Mouse (Mus musculus) megakaryocyte, embryonic 14.5 days (primary cell): ENCODE results near the gene Zfyve19. TPM values are rescaled to one million over a fixed set of nuclear protein-coding genes. Genes with fewer than 3 reads are reported as not detected.

Experiments
- H3K27me3 ChIP-seq: replicated peaks from 2 replicates; pipeline ENCODE3; 2012; ENCODE audit warnings: inconsistent platforms
- H3K36me3 ChIP-seq: replicated peaks from 2 replicates; pipeline ENCODE3; 2012; ENCODE audit warnings: low read length, inconsistent platforms, mixed read lengths
- H3K4me1 ChIP-seq: 2 replicates; pipeline ENCODE4 v1.6.1; 2012; ENCODE audit warnings: inconsistent platforms
- H3K4me3 ChIP-seq: replicated peaks from 2 replicates; pipeline ENCODE3; 2012; ENCODE audit warnings: moderate library complexity, mild to moderate bottlenecking, inconsistent platforms
- H3K9me3 ChIP-seq: 2 replicates; pipeline ENCODE4 v1.6.1; 2012; ENCODE audit warnings: inconsistent platforms
- FLI1 ChIP-seq: IDR thresholded peaks from 2 replicates; pipeline ENCODE4 v1.6.1; 2012; ENCODE audit warnings: low read length, inconsistent platforms, mixed read lengths
- GATA1 ChIP-seq: IDR thresholded peaks from 3 replicates; pipeline ENCODE4 v1.6.1; 2012; ENCODE audit warnings: mixed read lengths, low read length, inconsistent platforms, borderline replicate concordance
- polyA plus RNA-seq: library from polyadenylated mRNA; stranded (reverse); fragments of >175 nt; gene quantifications from 2 replicates; pipeline ENCODE4 v1.2.3, GENCODE M21; 2012; ENCODE audit warnings: low replicate concordance; ENCODE audit not compliant: insufficient read depth

The Zfyve19 gene
- polyA plus RNA-seq, 1 experiment: 19.5 TPM

DNA sequence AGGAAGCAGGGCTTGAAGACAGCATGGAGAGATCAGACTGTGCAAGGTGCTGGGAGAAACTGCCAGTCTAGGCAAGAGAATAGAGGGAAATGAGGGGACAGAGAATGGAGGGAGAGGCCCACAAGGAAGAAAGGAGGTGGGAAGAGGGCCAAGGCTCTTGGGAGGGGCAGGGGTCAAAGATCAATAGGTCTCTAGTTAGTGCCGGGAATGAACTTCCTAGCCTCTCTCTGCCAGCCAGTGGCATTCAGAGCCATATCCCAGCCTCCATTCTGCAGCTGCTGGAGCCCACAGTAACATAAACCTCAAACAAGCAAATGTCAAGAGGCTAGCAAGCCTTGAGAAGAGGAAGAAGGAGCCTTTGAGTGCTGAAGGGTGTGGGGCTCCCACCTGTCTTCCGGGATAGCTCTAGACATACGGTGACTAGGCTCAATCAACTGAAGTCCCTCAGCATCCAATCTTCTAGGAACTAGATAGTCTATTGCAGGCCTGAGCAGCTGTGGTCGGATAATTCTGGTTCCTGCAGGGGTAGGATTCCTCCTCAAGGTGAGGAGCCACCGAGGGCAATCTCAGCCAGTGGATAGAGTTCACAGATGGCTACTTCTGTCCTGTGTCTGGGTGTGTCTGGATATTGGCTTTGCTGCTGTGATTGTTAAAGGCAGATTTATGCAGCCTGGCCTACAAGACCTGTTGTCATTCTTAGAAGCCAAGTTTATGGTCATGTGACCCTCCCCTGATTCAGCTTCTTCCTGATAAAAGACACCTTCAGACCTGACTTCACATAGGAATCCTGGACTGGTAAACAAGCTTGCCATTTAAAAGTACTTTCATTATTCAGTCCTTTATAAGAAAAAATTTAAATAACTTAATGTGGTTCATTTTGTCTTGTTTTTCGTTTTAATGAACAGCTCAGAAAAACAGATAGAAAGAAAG is 21.6 kb downstream of the Zfyve19 start, which contains the start of gene Ppp1r14d:
Ppp1r14d (minus strand) TSS at position 132 of the 930 bp plus-strand sequence.
- TF ChIP-seq GATA1 (no peak), FLI1 (no peak)
- no peak within 1 kb of the TSS for H3K4me3 ChIP-seq
- H3K27me3 ChIP-seq: peaks cover 59% of the 10 kb centered on the region
- H3K9me3 ChIP-seq: peaks cover 7% of the 10 kb centered on the region; the same call in 1 of the 2 replicates
- H3K4me1 ChIP-seq: no peaks in the 10 kb centered on the region
- H3K36me3 ChIP-seq: no peaks in the 10 kb centered on the region

DNA sequence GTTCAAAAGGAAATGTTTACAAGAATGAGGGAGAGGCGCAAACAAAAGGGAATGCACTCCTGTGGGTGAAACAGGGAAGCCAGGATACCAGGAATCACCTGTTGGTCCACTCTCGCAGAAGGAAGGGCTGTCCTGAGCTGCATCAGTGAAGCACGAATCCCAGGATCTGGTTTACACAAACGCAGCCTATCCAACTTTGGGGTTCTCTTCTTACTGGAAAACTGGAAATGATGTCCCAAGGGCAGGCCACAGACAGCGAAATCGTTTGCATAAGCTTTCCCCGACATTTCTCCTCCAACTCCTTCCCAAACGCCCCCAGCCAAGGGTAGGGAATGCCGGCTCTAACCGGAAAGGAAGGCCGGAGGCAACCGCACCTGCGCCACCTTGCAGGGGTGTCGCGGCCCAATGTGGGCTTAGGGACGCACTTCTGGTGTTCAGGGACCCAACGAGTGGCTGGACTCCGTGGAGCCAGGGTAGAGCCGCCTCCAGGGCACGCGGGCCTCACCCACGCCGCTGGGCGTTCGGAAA is 28.3 kb downstream of the Zfyve19 start:
- Histone ChIP-seq H3K27me3 (peaks cover 88% of the 10 kb centered on the region), H3K9me3 (peaks cover 4% of the 10 kb centered on the region; the same call in 1 of the 2 replicates), H3K4me3 (peak overlapping the region; percentile 90), H3K4me1 (peaks cover 16% of the 10 kb centered on the region), H3K36me3 (no peaks in the 10 kb centered on the region)
- no peak for TF ChIP-seq FLI1
- TF ChIP-seq GATA1: no peak

DNA sequence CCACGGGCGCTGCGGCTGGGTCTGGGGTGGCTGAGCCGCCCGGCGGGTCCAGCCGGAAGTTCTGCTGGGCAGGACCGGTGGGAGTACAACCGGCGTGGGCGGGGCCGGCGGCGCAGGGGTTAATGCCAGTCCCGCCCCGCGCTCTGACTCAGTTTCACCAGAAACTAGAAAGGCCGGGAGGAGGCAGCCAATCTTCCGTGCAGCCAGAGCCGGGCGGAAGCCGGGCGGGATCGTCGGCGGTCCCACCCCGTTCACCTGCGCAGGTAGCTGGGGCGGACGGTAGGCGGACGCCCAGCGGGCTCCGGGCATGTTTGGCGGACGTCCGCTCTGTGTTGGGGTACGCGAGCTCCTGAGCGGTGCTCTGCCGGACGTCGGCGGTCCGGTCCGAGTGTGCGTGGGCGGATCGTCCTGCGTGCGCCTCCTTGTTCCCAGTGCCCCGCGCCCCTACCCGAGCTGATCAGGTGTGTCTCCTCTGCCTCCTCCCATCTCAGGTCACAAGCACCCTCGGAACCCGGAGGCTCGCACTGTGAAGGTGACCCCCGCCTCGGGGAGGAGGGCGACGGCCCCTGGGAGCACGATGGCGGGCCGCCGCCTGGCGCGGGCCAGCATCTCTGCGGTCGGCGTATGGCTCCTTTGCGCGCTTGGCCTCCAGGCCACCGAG is 28.9 kb downstream of the Zfyve19 start, which contains the start of gene Spint1:
Spint1 (plus strand) TSS at position 153 of the 661 bp plus-strand sequence.
- peaks cover 4% of the 10 kb centered on the region; the same call in 1 of the 2 replicates for H3K9me3 ChIP-seq
- H3K4me3 ChIP-seq: peak within 1 kb of the TSS; percentile 90
- H3K27me3 ChIP-seq: peaks cover 89% of the 10 kb centered on the region
- TF ChIP-seq FLI1: no peak
- no peak for TF ChIP-seq GATA1
- no peaks in the 10 kb centered on the region for H3K36me3 ChIP-seq
- peaks cover 19% of the 10 kb centered on the region for H3K4me1 ChIP-seq

DNA sequence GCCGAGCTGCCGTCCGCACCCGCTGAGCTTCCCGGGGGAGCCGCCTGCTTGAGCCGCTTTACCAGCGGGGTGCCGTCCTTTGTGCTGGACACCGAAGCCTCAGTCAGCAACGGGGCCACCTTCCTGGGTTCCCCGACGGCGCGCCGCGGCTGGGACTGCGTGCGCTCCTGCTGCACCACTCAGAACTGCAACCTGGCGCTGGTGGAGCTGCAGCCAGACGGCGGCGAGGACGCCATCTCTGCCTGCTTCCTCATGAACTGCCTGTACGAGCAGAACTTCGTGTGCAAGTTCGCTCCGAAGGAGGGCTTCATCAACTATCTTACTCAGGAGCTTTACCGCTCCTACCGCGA is 29.4 kb downstream of the Zfyve19 start:
- Histone ChIP-seq H3K27me3 (peaks cover 93% of the 10 kb centered on the region), H3K36me3 (no peaks in the 10 kb centered on the region), H3K9me3 (peaks cover 4% of the 10 kb centered on the region; the same call in 1 of the 2 replicates), H3K4me1 (peaks cover 23% of the 10 kb centered on the region), H3K4me3 (peak overlapping the region; percentile 90)
- TF ChIP-seq GATA1 (no peak), FLI1 (no peak)

DNA sequence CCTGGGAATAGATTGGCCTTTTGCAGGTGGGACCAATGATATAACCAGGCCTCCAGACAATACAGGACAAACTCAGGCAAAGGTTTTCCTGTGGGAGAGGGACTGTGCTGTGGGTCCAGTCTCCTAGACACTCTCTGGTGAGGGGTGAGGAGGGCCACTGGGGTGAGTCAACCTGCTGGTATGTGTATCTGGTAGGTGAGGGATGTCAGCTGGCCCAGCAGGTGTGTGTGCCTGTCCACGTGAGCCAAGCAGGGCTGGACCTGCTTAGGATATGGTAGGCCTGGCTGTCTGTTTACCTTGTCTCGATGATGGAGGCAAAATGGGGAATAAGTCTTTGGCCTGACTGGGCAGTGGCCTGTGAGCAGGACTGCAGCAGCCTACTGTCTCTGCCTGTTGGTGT is 30.3 kb downstream of the Zfyve19 start:
- TF ChIP-seq FLI1 (no peak), GATA1 (no peak)
- peaks cover 89% of the 10 kb centered on the region for H3K27me3 ChIP-seq

DNA sequence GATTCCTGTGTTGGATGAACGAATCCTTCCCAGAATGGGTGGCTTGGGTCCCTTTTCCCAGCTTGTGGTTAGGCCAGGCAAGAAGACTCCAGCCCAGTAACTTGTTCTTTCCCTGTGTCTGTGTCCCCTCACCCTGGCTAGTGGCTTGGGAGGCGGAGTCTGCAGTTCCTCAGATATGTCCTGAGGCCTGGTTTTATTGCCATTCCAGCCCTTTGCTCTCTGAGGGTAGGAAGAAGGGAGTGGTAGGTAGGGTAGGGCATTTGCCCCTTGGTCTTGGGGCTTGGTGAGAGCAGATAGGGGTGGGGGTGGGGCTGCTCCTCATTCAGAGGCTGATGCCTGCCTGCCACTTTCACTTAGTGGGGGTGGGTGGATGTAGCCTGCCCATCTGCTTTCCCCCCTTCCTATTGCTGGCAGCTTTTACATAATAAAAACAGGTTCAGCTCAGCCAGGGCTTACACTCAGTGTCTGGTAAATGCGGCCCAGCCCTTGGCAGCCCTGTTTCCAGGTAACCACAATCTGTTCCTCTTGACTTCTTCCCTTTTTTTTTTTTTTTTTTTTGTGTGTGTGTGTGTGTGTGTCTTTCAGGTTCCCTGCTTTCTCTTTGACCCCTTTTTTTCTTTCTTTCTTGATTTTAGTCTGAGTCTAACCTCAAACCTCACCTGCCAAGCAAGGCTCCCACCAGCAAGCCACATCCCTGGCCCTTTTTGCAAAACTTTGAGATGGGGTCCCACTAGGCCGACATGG is 31.8 kb downstream of the Zfyve19 start:
- Histone ChIP-seq H3K4me3 (no peak overlapping the region), H3K36me3 (no peaks in the 10 kb centered on the region), H3K4me1 (peaks cover 27% of the 10 kb centered on the region), H3K9me3 (no peaks in the 10 kb centered on the region), H3K27me3 (peaks cover 84% of the 10 kb centered on the region)
- no peak for TF ChIP-seq FLI1
- TF ChIP-seq GATA1: no peak

More for the DNA sequence above, 30.3 kb downstream of the Zfyve19 start:
- H3K4me1 ChIP-seq: peaks cover 23% of the 10 kb centered on the region
- H3K4me3 ChIP-seq: no peak overlapping the region
- no peaks in the 10 kb centered on the region for H3K9me3 ChIP-seq
- H3K36me3 ChIP-seq: no peaks in the 10 kb centered on the region

DNA sequence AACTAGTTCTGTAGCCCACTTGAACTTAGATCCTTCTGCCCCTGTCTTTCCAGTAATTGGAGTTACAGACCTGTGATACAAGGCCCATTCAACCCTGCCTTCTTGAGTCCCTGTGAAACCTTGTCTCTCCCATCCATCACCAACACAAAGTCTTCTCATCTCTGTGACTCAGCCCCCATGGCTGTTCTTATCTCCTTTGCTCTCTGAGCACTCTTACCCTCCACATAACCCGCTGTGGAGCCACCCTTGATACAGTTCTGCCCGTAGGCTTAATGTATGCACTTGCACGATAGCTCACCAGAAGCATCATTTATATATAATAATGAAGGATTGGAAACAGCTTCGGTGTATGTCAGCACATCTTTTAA is 32.4 kb downstream of the Zfyve19 start:
- H3K4me1 ChIP-seq: peaks cover 32% of the 10 kb centered on the region
- peaks cover 82% of the 10 kb centered on the region for H3K27me3 ChIP-seq
- H3K4me3 ChIP-seq: no peak overlapping the region
- H3K36me3 ChIP-seq: no peaks in the 10 kb centered on the region
- no peaks in the 10 kb centered on the region for H3K9me3 ChIP-seq
- no peak for TF ChIP-seq GATA1
- TF ChIP-seq FLI1: no peak

DNA sequence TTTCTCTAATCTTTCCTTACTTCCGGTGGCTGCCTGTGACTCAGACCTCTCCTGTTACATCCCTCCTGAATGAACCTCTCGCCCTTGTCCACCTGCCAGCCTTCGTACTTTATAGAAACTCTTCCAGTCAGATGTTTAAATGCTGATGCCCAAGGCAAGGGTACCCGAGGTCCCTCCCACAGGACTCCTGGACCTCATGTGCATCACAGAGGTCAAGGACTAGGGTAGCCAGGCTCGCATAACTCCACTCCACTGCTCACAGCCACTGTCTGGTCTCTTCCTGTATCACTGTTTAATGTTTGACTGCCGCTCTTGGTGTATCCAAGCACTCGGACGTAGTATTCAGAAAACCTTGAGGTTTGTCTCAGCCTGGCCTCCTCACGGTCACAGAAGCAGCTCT is 34.1 kb downstream of the Zfyve19 start:
- no peak for TF ChIP-seq GATA1
- no peak for TF ChIP-seq FLI1
- H3K36me3 ChIP-seq: no peaks in the 10 kb centered on the region
- H3K9me3 ChIP-seq: no peaks in the 10 kb centered on the region
- peaks cover 30% of the 10 kb centered on the region for H3K4me1 ChIP-seq
- no peak overlapping the region for H3K4me3 ChIP-seq
- H3K27me3 ChIP-seq: peaks cover 71% of the 10 kb centered on the region

DNA sequence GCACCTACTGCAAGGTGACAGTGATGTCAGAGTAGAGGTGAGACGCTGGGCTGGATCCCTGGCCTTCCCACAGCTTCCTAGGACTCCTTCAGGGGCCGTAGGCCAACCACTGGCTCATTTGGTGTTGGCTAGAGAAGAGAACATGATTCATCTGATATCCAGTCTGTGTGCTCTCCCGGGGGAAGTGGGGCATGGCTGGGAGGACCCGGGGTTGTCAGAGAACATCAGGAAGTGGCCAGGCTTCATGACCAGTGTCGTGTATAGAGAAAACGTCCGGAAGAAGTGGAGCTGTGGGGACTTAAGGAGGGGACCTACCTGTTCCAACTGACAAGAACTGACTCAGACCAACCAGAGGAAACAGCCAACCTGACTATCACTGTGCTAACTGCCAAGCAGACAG is 36.8 kb downstream of the Zfyve19 start:
- Histone ChIP-seq H3K4me3 (no peak overlapping the region), H3K27me3 (peaks cover 67% of the 10 kb centered on the region), H3K9me3 (no peaks in the 10 kb centered on the region), H3K4me1 (peaks cover 25% of the 10 kb centered on the region), H3K36me3 (no peaks in the 10 kb centered on the region)
- TF ChIP-seq FLI1: no peak
- TF ChIP-seq GATA1: no peak
